Mouse (Mus musculus) adrenal gland, postnatal 10 days (tissue): Measurements from ENCODE around the gene Wfdc5. TPM values are rescaled to one million over a fixed set of nuclear protein-coding genes. Genes with fewer than 3 reads are reported as not detected.
"Not testable (repeated sequence)": the region's sequence is repeated elsewhere in the genome, so short reads cannot be mapped to it uniquely, and the experiment has no call there.

ENCODE experiments used
- DNase-seq: peaks from one replicate; pipeline ENCODE4 v3.0.0; 2021; ENCODE audit warnings: mixed read lengths
- long read RNA-seq, 2 experiments: library from polyadenylated mRNA; stranded (forward); transcript quantifications; one replicate each; pipeline ENCODE4 v2.0.0; 2021
- total RNA-seq, 2 experiments: library from RNA; stranded (reverse); gene quantifications; 2 replicates each; pipeline ENCODE4 v1.2.3; 2021

Gene Wfdc5
- not detected for total RNA-seq
- long read RNA-seq, experiment 1: 0 reads
- long read RNA-seq, experiment 2: 0 reads

GRCm38 (mm10) chr2:164182692-164183255 is at the start of gene Wfdc5:
Wfdc5 (minus strand) TSS chr2:164182742.
- DNase-seq: no peak

- peak; percentile 12 for DNase-seq
Measured at GRCm38 (mm10) chr2:164228361-164229070, 46.0 kb upstream of the Wfdc5 start.

GRCm38 (mm10) chr2:164221522-164221921 is 39.0 kb upstream of the Wfdc5 start, which contains the start of gene Wfdc15b:
Wfdc15b (minus strand) TSS chr2:164221660.
- no peak for DNase-seq

- no peak for DNase-seq
Measured at GRCm38 (mm10) chr2:164219295-164219694, 36.8 kb upstream of the Wfdc5 start.

- no peak for DNase-seq
Measured at GRCm38 (mm10) chr2:164212711-164213110, 30.2 kb upstream of the Wfdc5 start.

GRCm38 (mm10) chr2:164210892-164211291 is 28.4 kb upstream of the Wfdc5 start:
- no peak for DNase-seq

GRCm38 (mm10) chr2:164206676-164207075 is 24.1 kb upstream of the Wfdc5 start:
- no peak for DNase-seq

GRCm38 (mm10) chr2:164206011-164206410 is 23.5 kb upstream of the Wfdc5 start:
- not testable (repeated sequence) for DNase-seq

- DNase-seq: no peak
Measured at GRCm38 (mm10) chr2:164199626-164200327, 17.2 kb upstream of the Wfdc5 start, which contains the start of gene Wfdc15a. Wfdc15a (minus strand) TSS chr2:164200130.

- no peak for DNase-seq
Measured at GRCm38 (mm10) chr2:164196700-164196990, 14.1 kb upstream of the Wfdc5 start.

GRCm38 (mm10) chr2:164195971-164196699 is 13.6 kb upstream of the Wfdc5 start:
- no peak for DNase-seq

- DNase-seq: peak; percentile 30
Measured at GRCm38 (mm10) chr2:164194959-164195630, 12.6 kb upstream of the Wfdc5 start.

- DNase-seq: no peak
Measured at GRCm38 (mm10) chr2:164192279-164192678, 9.7 kb upstream of the Wfdc5 start.

- DNase-seq: peak; percentile 24
Measured at GRCm38 (mm10) chr2:164190576-164190975, 8.0 kb upstream of the Wfdc5 start, which contains the start of gene Wfdc12. Wfdc12 (minus strand) TSS chr2:164190608.

GRCm38 (mm10) chr2:164188722-164189121 is 6.2 kb upstream of the Wfdc5 start:
- no peak for DNase-seq

- DNase-seq: no peak
Measured at GRCm38 (mm10) chr2:164184145-164184719, 1.7 kb upstream of the Wfdc5 start.

GRCm38 (mm10) chr2:164183340-164183739 is 798 bp upstream of the Wfdc5 start:
- no peak for DNase-seq

- DNase-seq: no peak
Measured at GRCm38 (mm10) chr2:164180770-164181169, 1.8 kb downstream of the Wfdc5 start.

GRCm38 (mm10) chr2:164180124-164180523 is 2.4 kb downstream of the Wfdc5 start:
- peak; percentile 51 for DNase-seq

GRCm38 (mm10) chr2:164177831-164178230 is 4.7 kb downstream of the Wfdc5 start:
- peak; percentile 24 for DNase-seq

GRCm38 (mm10) chr2:164175850-164176249 is 6.7 kb downstream of the Wfdc5 start:
- DNase-seq: no peak
